ENCODE assay signal across 8 mouse cellular contexts in the genomic region with DNA sequence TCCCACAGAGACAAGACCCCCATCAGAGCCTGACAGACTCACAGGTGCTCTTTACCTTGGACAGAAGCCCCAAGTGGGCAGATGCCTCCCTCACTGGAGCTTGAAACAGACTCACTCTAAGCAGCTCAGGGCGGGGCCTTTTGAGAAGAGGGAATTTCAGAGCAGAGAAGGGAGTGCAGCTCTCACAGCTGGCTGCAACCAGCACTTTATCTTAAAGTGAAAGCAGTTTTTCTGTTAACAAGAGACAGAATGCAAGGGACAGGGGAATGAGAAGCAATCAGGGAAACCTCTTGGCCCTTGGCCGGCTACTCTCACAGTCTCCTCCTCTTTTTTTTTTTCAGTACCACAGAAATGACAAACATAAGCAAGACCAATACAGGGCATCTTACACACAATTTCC. TPM values are rescaled to one million over a fixed set of nuclear protein-coding genes. Genes with fewer than 3 reads are reported as not detected.
DNase-seq lines count a peak whose midpoint lies in the region; ATAC-seq and TF ChIP-seq lines count a peak whose summit lies in the region.

No protein-coding gene starts in this region.

- no peaks in the 10 kb centered on the region for H3K79me2 ChIP-seq in liver, adult 2 months (ENCODE audit: control insufficient read depth, insufficient read depth, low read length)

- peak; percentile 22 for DNase-seq in gastrocnemius, postnatal 25 days
- DNase-seq in liver, adult 2 months (ENCODE audit: extremely low read depth, low read depth, low spot score): peak; percentile 52
- DNase-seq in thymus, adult 2 months: peak; percentile 28
- no peak for DNase-seq in left cerebral cortex, postnatal 10 days (ENCODE audit: extremely low spot score in 1 of 2, low spot score in 2 of 2)
- no peak for DNase-seq in forebrain, postnatal 0 days
- no peak for DNase-seq in cerebellum, adult 11-12 months

- no peak overlapping the region for H3K4me3 ChIP-seq in intestine, postnatal 0 days (ENCODE audit: low read depth, low read length)
- no peak overlapping the region for H3K4me3 ChIP-seq in intestine, embryonic 15.5 days (replicated peaks)
- H3K4me3 ChIP-seq in liver, adult 2 months (ENCODE audit: insufficient read depth, low read depth, low read length): no peak overlapping the region
- H3K4me3 ChIP-seq in thymus, adult 2 months (ENCODE audit: control insufficient read depth, insufficient read depth, low read length): no peak overlapping the region
- no peak overlapping the region for H3K4me3 ChIP-seq in forebrain, postnatal 0 days (ENCODE audit: low read depth, low read length)

- no peak overlapping the region for H3K9ac ChIP-seq in intestine, postnatal 0 days (ENCODE audit: low read depth, low read length)
- no peak overlapping the region for H3K9ac ChIP-seq in intestine, embryonic 15.5 days
- H3K9ac ChIP-seq in liver, adult 2 months (ENCODE audit: low read depth, low read length): no peak overlapping the region
- no peak overlapping the region for H3K9ac ChIP-seq in forebrain, postnatal 0 days

- ATAC-seq in intestine, postnatal 0 days: no peak
- no peak for ATAC-seq in intestine, embryonic 15.5 days
- no peak for ATAC-seq in forebrain, postnatal 0 days

- H3K36me3 ChIP-seq in intestine, postnatal 0 days (ENCODE audit: control insufficient read depth, insufficient read depth): no peaks in the 10 kb centered on the region
- no peaks in the 10 kb centered on the region for H3K36me3 ChIP-seq in intestine, embryonic 15.5 days
- H3K36me3 ChIP-seq in liver, adult 2 months (ENCODE audit: control insufficient read depth, insufficient read depth, low read length): no peaks in the 10 kb centered on the region
- no peaks in the 10 kb centered on the region for H3K36me3 ChIP-seq in thymus, adult 2 months (ENCODE audit: control insufficient read depth, insufficient read depth, low read length)
- H3K36me3 ChIP-seq in forebrain, postnatal 0 days (ENCODE audit: insufficient read depth): no peaks in the 10 kb centered on the region

- H3K27me3 ChIP-seq in intestine, postnatal 0 days (replicated peaks; ENCODE audit: control insufficient read depth, insufficient read depth, low read length): no peaks in the 10 kb centered on the region
- H3K27me3 ChIP-seq in intestine, embryonic 15.5 days (replicated peaks): no peaks in the 10 kb centered on the region
- H3K27me3 ChIP-seq in liver, adult 2 months (ENCODE audit: control insufficient read depth, insufficient read depth, low read length): no peaks in the 10 kb centered on the region
- no peaks in the 10 kb centered on the region for H3K27me3 ChIP-seq in thymus, adult 2 months (ENCODE audit: control insufficient read depth, insufficient read depth, low read length)
- H3K27me3 ChIP-seq in forebrain, postnatal 0 days (ENCODE audit: insufficient read depth, low read length): no peaks in the 10 kb centered on the region

- no peaks in the 10 kb centered on the region for H3K9me3 ChIP-seq in intestine, postnatal 0 days (ENCODE audit: control insufficient read depth)
- no peaks in the 10 kb centered on the region for H3K9me3 ChIP-seq in intestine, embryonic 15.5 days
- no peaks in the 10 kb centered on the region for H3K9me3 ChIP-seq in forebrain, postnatal 0 days (ENCODE audit: low read length)

- intact Hi-C loops in left cerebral cortex, postnatal 10 days (cut with DNase I): no loop called here

- WGBS in intestine, postnatal 0 days: 4% methylated on average over 2 of the region's 2 CpGs
- 15% methylated on average over 2 of the region's 2 CpGs for WGBS in intestine, embryonic 15.5 days
- 14% methylated on average over 2 of the region's 2 CpGs for WGBS in liver, adult 2 months
- WGBS in thymus, adult 2 months: 1% methylated on average over 2 of the region's 2 CpGs
- WGBS in forebrain, postnatal 0 days: 15% methylated on average over 2 of the region's 2 CpGs

- no peaks in the 10 kb centered on the region for H3K4me1 ChIP-seq in intestine, postnatal 0 days (replicated peaks; ENCODE audit: control insufficient read depth, insufficient read depth, low read length)
- H3K4me1 ChIP-seq in intestine, embryonic 15.5 days (replicated peaks): 0 out of 2 replicates have a peak, but pooled peaks cover 4% of the 10 kb centered on the region
- H3K4me1 ChIP-seq in liver, adult 2 months (ENCODE audit: control insufficient read depth, insufficient read depth, low read length): peaks cover 7% of the 10 kb centered on the region
- peaks cover 2% of the 10 kb centered on the region; the same call in 1 of the 2 replicates for H3K4me1 ChIP-seq in thymus, adult 2 months (replicated peaks; ENCODE audit: control insufficient read depth, insufficient read depth, low read length)
- H3K4me1 ChIP-seq in forebrain, postnatal 0 days (ENCODE audit: insufficient read depth): no peaks in the 10 kb centered on the region

- TF ChIP-seq POLR2A in liver, adult 2 months (IDR thresholded peaks at IDR 0.05; ENCODE audit: extremely low read depth, insufficient read depth, low read length): no peak
- no peak for TF ChIP-seq POLR2A in thymus, adult 2 months (IDR thresholded peaks at IDR 0.05; ENCODE audit: control insufficient read depth, extremely low read depth, insufficient read depth, low read length, poor library complexity)

- no peak for TF ChIP-seq CTCF in intestine, postnatal 0 days (IDR thresholded peaks at IDR 0.05; ENCODE audit: low read depth)
- no peak for TF ChIP-seq CTCF in liver, adult 2 months (IDR thresholded peaks at IDR 0.05; ENCODE audit: low read depth, low read length)
- TF ChIP-seq CTCF in thymus, adult 2 months (IDR thresholded peaks at IDR 0.05; ENCODE audit: borderline replicate concordance, control insufficient read depth, extremely low read depth, insufficient read depth, low read length, poor library complexity): no peak
- TF ChIP-seq CTCF in forebrain, postnatal 0 days (IDR thresholded peaks at IDR 0.05; ENCODE audit: low read depth): no peak

- no peak overlapping the region for H3K27ac ChIP-seq in intestine, postnatal 0 days (ENCODE audit: low read depth, low read length)
- no peak overlapping the region for H3K27ac ChIP-seq in intestine, embryonic 15.5 days
- no peak overlapping the region; the same call in 1 of the 2 replicates for H3K27ac ChIP-seq in liver, adult 2 months (replicated peaks; ENCODE audit: insufficient read depth, low read depth, low read length)
- no peak overlapping the region for H3K27ac ChIP-seq in thymus, adult 2 months (ENCODE audit: control insufficient read depth, insufficient read depth, low read length)
- H3K27ac ChIP-seq in forebrain, postnatal 0 days (ENCODE audit: low read depth, low read length): no peak overlapping the region

- 0 out of 2 replicates have a peak overlapping the region, but pooled peaks have one; percentile 1 for H3K4me2 ChIP-seq in intestine, postnatal 0 days (replicated peaks; ENCODE audit: low read depth)
- H3K4me2 ChIP-seq in intestine, embryonic 15.5 days (replicated peaks): no peak overlapping the region
- H3K4me2 ChIP-seq in forebrain, postnatal 0 days (ENCODE audit: low read depth): no peak overlapping the region

RNA-seq across cellular contexts. Expression of gene B3galnt1, which starts 56.2 kb away (rescaled TPM):
- polyA plus RNA-seq in intestine, postnatal 0 days (2015; fragmentation: Nextera tagmentation; extraction: Ambion mirVana): 21.6 and 21.8 TPM in 2 replicates
- 26.6 and 33.2 TPM in 2 replicates for polyA plus RNA-seq in intestine, embryonic 15.5 days (2015; fragmentation: Nextera tagmentation; extraction: Ambion mirVana)
- 1 to 10 TPM; 2.2 to 3.0 TPM for total RNA-seq in gastrocnemius, postnatal 25 days (2021)
- 1.1 and 1.3 TPM in 2 replicates for total RNA-seq in liver, adult 2 months (2014; rRNA removed)
- polyA plus RNA-seq in liver, adult 2 months (2012; rRNA removed): 0.12 and 0.57 TPM in 2 replicates
- polyA plus RNA-seq in thymus, adult 2 months (2012; rRNA removed): 1.8 and 2.2 TPM in 2 replicates
- total RNA-seq in left cerebral cortex, postnatal 10 days (2021): 10 to 100 TPM; 64.9 to 67.7 TPM
- 80.0 and 85.5 TPM in 2 replicates for total RNA-seq in forebrain, postnatal 0 days (2014; rRNA removed)
- 79.4 and 99.4 TPM in 2 replicates for polyA plus RNA-seq in forebrain, postnatal 0 days (2015; fragmentation: Nextera tagmentation; extraction: Ambion mirVana)

Comparison
In these comparisons a context has a peak if more than half of its experiments do, and no peak if none do; other contexts are left out.
1. DNase-seq: peak in gastrocnemius, postnatal 25 days (single experiment), liver, adult 2 months (single experiment) and thymus, adult 2 months (single experiment); none in left cerebral cortex, postnatal 10 days (0 of 2), forebrain, postnatal 0 days (single experiment) and cerebellum, adult 11-12 months (single experiment).